Comparison of ENCODE assay signal across 12 mouse cellular contexts in the genomic region with DNA sequence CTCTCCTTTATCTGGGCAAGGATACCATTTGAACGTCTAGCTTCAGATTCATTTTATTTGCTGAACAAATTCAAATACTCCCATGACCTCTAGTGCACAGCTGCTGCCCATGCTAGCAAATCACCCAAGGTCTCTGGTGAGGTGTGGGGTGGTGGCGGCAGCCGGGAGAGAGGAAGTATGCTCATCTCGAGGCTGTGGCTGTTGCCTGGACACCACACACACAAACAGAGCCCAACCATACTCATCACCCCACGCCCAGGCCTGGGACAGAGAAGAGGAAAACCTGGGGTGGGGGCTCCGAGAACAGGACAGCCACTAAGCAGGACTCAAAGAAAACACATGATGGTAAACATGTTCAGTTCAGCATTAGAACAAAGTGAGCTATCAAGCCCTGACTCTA. TPM values are rescaled to one million over a fixed set of nuclear protein-coding genes. Genes with fewer than 3 reads are reported as not detected.
DNase-seq lines count a peak whose midpoint lies in the region; ATAC-seq lines count a peak whose summit lies in the region.
"Had no signal": no experiment of that assay in that cellular context is flagged by ENCODE, and none has a peak within 500 bp of the region (broad histone marks: within the 10 kb centered on the region; RNA-seq: fewer than 3 reads in every experiment).

No protein-coding gene starts in this region.

- peaks cover 37% of the 10 kb centered on the region for H3K36me3 ChIP-seq in liver, embryonic 11.5 days (ENCODE audit: control insufficient read depth, insufficient read depth, low read length)
- H3K36me3 ChIP-seq in intestine, embryonic 16.5 days (ENCODE audit: control insufficient read depth, insufficient read depth, low read length): peaks cover 12% of the 10 kb centered on the region
- H3K36me3 ChIP-seq in neural tube, embryonic 15.5 days: peaks cover 43% of the 10 kb centered on the region

- H3K9me3 ChIP-seq in liver, embryonic 11.5 days (ENCODE audit: control insufficient read depth, low read length): no peaks in the 10 kb centered on the region
- no peaks in the 10 kb centered on the region for H3K9me3 ChIP-seq in intestine, embryonic 16.5 days (ENCODE audit: control insufficient read depth, low read length)
- H3K9me3 ChIP-seq in neural tube, embryonic 15.5 days (replicated peaks): no peaks in the 10 kb centered on the region
- H3K9me3 ChIP-seq: forebrain, embryonic 15.5 days; neural tube, embryonic 12.5 days had no signal

- no peak for DNase-seq in liver, embryonic 11.5 days (ENCODE audit: low spot score)
- no peak for DNase-seq in liver
- peak; percentile 54 to 68 for DNase-seq in heart, adult 18-20 months
- DNase-seq in retina, embryonic 14.5 days (ENCODE audit: low spot score): no peak
- DNase-seq in cerebellum, adult 11-12 months: no peak
- DNase-seq: thymus, postnatal 14 days had no signal

- H3K4me2 ChIP-seq in liver, embryonic 11.5 days: no peak overlapping the region
- no peak overlapping the region for H3K4me2 ChIP-seq in intestine, embryonic 16.5 days (ENCODE audit: low read depth, low read length)
- no peak overlapping the region for H3K4me2 ChIP-seq in neural tube, embryonic 15.5 days
- H3K4me2 ChIP-seq: forebrain, embryonic 15.5 days; neural tube, embryonic 12.5 days had no signal

- no peak overlapping the region for H3K4me3 ChIP-seq in liver, embryonic 11.5 days (ENCODE audit: low read depth, low read length)
- H3K4me3 ChIP-seq in intestine, embryonic 16.5 days (ENCODE audit: low read length): no peak overlapping the region
- no peak overlapping the region for H3K4me3 ChIP-seq in neural tube, embryonic 15.5 days (replicated peaks)
- H3K4me3 ChIP-seq: forebrain, embryonic 15.5 days; layer of hippocampus, adult 2 months; neural tube, embryonic 12.5 days had no signal

- peak overlapping the region; percentile 25; the same call in 1 of the 2 replicates for H3K27ac ChIP-seq in liver, embryonic 11.5 days (ENCODE audit: low read depth, low read length)
- no peak overlapping the region for H3K27ac ChIP-seq in intestine, embryonic 16.5 days (ENCODE audit: low read length)
- H3K27ac ChIP-seq in neural tube, embryonic 15.5 days (replicated peaks): no peak overlapping the region
- H3K27ac ChIP-seq: forebrain, embryonic 15.5 days; layer of hippocampus, adult 2 months; neural tube, embryonic 12.5 days had no signal

- H3K27me3 ChIP-seq in liver, embryonic 11.5 days (replicated peaks; ENCODE audit: control insufficient read depth, insufficient read depth, low read length): no peaks in the 10 kb centered on the region
- H3K27me3 ChIP-seq in intestine, embryonic 16.5 days (replicated peaks; ENCODE audit: control insufficient read depth, insufficient read depth, low read length): no peaks in the 10 kb centered on the region
- H3K27me3 ChIP-seq in neural tube, embryonic 15.5 days (replicated peaks): no peaks in the 10 kb centered on the region
- H3K27me3 ChIP-seq: forebrain, embryonic 15.5 days; neural tube, embryonic 12.5 days had no signal

- H3K4me1 ChIP-seq in liver, embryonic 11.5 days (replicated peaks; ENCODE audit: control insufficient read depth, insufficient read depth, low read length): peaks cover 26% of the 10 kb centered on the region
- peaks cover 3% of the 10 kb centered on the region; the same call in 1 of the 2 replicates for H3K4me1 ChIP-seq in intestine, embryonic 16.5 days (ENCODE audit: control insufficient read depth, insufficient read depth, low read length)
- H3K4me1 ChIP-seq in neural tube, embryonic 15.5 days: peaks cover 8% of the 10 kb centered on the region
- H3K4me1 ChIP-seq: forebrain, embryonic 15.5 days; neural tube, embryonic 12.5 days had no signal

- peak; percentile 56; the same call in 1 of the 2 replicates for ATAC-seq in liver, embryonic 11.5 days (replicated peaks; ENCODE audit: low FRiP score)
- ATAC-seq in intestine, embryonic 16.5 days: peak; percentile 66; the same call in 1 of the 2 replicates
- ATAC-seq in monocyte, adult 5-6 weeks (replicated peaks; ENCODE audit: insufficient number of reproducible peaks, low FRiP score, low TSS enrichment, poor library complexity, severe bottlenecking): peak; percentile 91
- ATAC-seq in neural tube, embryonic 15.5 days (ENCODE audit: low FRiP score): no peak
- ATAC-seq: forebrain, embryonic 15.5 days had no signal

- 47% methylated on average over 6 of the region's 6 CpGs for WGBS in liver, embryonic 11.5 days
- 45% methylated on average over 6 of the region's 6 CpGs for WGBS in intestine, embryonic 16.5 days
- 73% methylated on average over 6 of the region's 6 CpGs for WGBS in neural tube, embryonic 15.5 days

- H3K9ac ChIP-seq in liver, embryonic 11.5 days (ENCODE audit: low read depth, low read length): peak overlapping the region; percentile 14; the same call in 1 of the 2 replicates
- H3K9ac ChIP-seq in intestine, embryonic 16.5 days (ENCODE audit: low read depth, low read length): no peak overlapping the region
- H3K9ac ChIP-seq in neural tube, embryonic 15.5 days (replicated peaks): no peak overlapping the region
- H3K9ac ChIP-seq: forebrain, embryonic 15.5 days; neural tube, embryonic 12.5 days had no signal

RNA-seq across cellular contexts. Expression of gene Ppp6r1, which starts 11.5 kb away (rescaled TPM):
- 5.6 and 6.6 TPM in 2 replicates for polyA plus RNA-seq in liver, embryonic 11.5 days (2014; fragmentation: Nextera tagmentation; extraction: Ambion mirVana)
- total RNA-seq in heart, adult 18-20 months (2021): 10 to 100 TPM; 69.2 to 70.4 TPM
- 2.6 and 2.9 TPM in 2 replicates for polyA plus RNA-seq in intestine, embryonic 16.5 days (2015; fragmentation: Nextera tagmentation; extraction: Ambion mirVana)
- total RNA-seq in monocyte, adult 5-6 weeks (2017): 101 to 191 TPM (median 127 TPM) in 3 replicates
- polyA plus RNA-seq in neural tube, embryonic 15.5 days (2015; fragmentation: Nextera tagmentation; extraction: Ambion mirVana): 8.3 and 8.9 TPM in 2 replicates

RNA-seq across cellular contexts. Expression of gene Tmem86b, which starts 16.1 kb away (rescaled TPM):
- 12.9 and 18.0 TPM in 2 replicates for polyA plus RNA-seq in liver, embryonic 11.5 days (2014; fragmentation: Nextera tagmentation; extraction: Ambion mirVana)
- 1 to 10 TPM; 3.8 to 6.5 TPM for total RNA-seq in heart, adult 18-20 months (2021)
- polyA plus RNA-seq in intestine, embryonic 16.5 days (2015; fragmentation: Nextera tagmentation; extraction: Ambion mirVana): 16.3 and 23.2 TPM in 2 replicates
- total RNA-seq in monocyte, adult 5-6 weeks (2017): 18.1 to 27.9 TPM (median 21.7 TPM) in 3 replicates
- 1.7 and 2.3 TPM in 2 replicates for polyA plus RNA-seq in neural tube, embryonic 15.5 days (2015; fragmentation: Nextera tagmentation; extraction: Ambion mirVana)

RNA-seq across cellular contexts. Expression of gene Hspbp1, which starts 37.6 kb away (rescaled TPM):
- 132 and 137 TPM in 2 replicates for polyA plus RNA-seq in liver, embryonic 11.5 days (2014; fragmentation: Nextera tagmentation; extraction: Ambion mirVana)
- total RNA-seq in heart, adult 18-20 months (2021): 10 to 100 TPM; 33.8 to 38.5 TPM
- 84.9 and 95.4 TPM in 2 replicates for polyA plus RNA-seq in intestine, embryonic 16.5 days (2015; fragmentation: Nextera tagmentation; extraction: Ambion mirVana)
- total RNA-seq in monocyte, adult 5-6 weeks (2017): 12.9 to 47.3 TPM (median 16.6 TPM) in 3 replicates
- polyA plus RNA-seq in neural tube, embryonic 15.5 days (2015; fragmentation: Nextera tagmentation; extraction: Ambion mirVana): 156 and 173 TPM in 2 replicates

RNA-seq across cellular contexts. Expression of gene Brsk1, which starts 43.1 kb away (rescaled TPM):
- polyA plus RNA-seq in liver, embryonic 11.5 days (2014; fragmentation: Nextera tagmentation; extraction: Ambion mirVana): 0.66 and 1.0 TPM in 2 replicates
- total RNA-seq in heart, adult 18-20 months (2021): 1 to 10 TPM; 1.1 to 1.2 TPM
- polyA plus RNA-seq in intestine, embryonic 16.5 days (2015; fragmentation: Nextera tagmentation; extraction: Ambion mirVana): 0.86 and 1.4 TPM in 2 replicates
- total RNA-seq in monocyte, adult 5-6 weeks (2017): not detected in 3 replicates
- polyA plus RNA-seq in neural tube, embryonic 15.5 days (2015; fragmentation: Nextera tagmentation; extraction: Ambion mirVana): 6.5 and 6.8 TPM in 2 replicates

RNA-seq across cellular contexts. Expression of gene Ptprh, which starts 43.5 kb away (rescaled TPM):
- polyA plus RNA-seq in liver, embryonic 11.5 days (2014; fragmentation: Nextera tagmentation; extraction: Ambion mirVana): not detected in 2 replicates
- not detected for total RNA-seq in heart, adult 18-20 months (2021)
- 3.0 and 4.7 TPM in 2 replicates for polyA plus RNA-seq in intestine, embryonic 16.5 days (2015; fragmentation: Nextera tagmentation; extraction: Ambion mirVana)
- 0.39 TPM in 1 of 3 replicates, not detected in the others for total RNA-seq in monocyte, adult 5-6 weeks (2017)
- polyA plus RNA-seq in neural tube, embryonic 15.5 days (2015; fragmentation: Nextera tagmentation; extraction: Ambion mirVana): 0.43 and 0.65 TPM in 2 replicates
- polyA plus RNA-seq: neural tube, embryonic 12.5 days had no signal

Comparison
In these comparisons a context has a peak if more than half of its experiments do, and no peak if none do; other contexts are left out.
1. DNase-seq: peak in heart, adult 18-20 months (2 of 2); none in liver, embryonic 11.5 days (single experiment), liver (single experiment), retina, embryonic 14.5 days (single experiment) and cerebellum, adult 11-12 months (single experiment).